Mouse (Mus musculus) ES-Bruce4 (cell line): Measurements from ENCODE around the gene D930048N14Rik. TPM values are rescaled to one million over a fixed set of nuclear protein-coding genes. Genes with fewer than 3 reads are reported as not detected.

Experiments
- H3K27ac ChIP-seq: 2 replicates; pipeline ENCODE4 v1.5.1; 2012; ENCODE audit warnings: low read length, inconsistent platforms; ENCODE audit not compliant: insufficient read depth
- H3K27me3 ChIP-seq: 2 replicates; pipeline ENCODE4 v1.6.1; 2012; ENCODE audit warnings: mild to moderate bottlenecking, low read length, inconsistent platforms; ENCODE audit not compliant: control insufficient read depth, poor library complexity, insufficient read depth, severe bottlenecking
- H3K36me3 ChIP-seq: 2 replicates; pipeline ENCODE4 v1.6.1; 2012; ENCODE audit warnings: inconsistent platforms, mild to moderate bottlenecking, low read length, moderate library complexity; ENCODE audit not compliant: control insufficient read depth, poor library complexity, insufficient read depth, severe bottlenecking
- H3K4me1 ChIP-seq: one replicate; pipeline ENCODE4 v1.8.1; 2011; ENCODE audit warnings: low read length; ENCODE audit not compliant: control insufficient read depth, insufficient read depth
- H3K4me3 ChIP-seq: 2 replicates; pipeline ENCODE4 v1.5.1; 2011; ENCODE audit warnings: low read depth, mild to moderate bottlenecking, low read length
- H3K9ac ChIP-seq: 2 replicates; pipeline ENCODE4 v1.6.1; 2012; ENCODE audit warnings: low read depth, mild to moderate bottlenecking, inconsistent platforms; ENCODE audit not compliant: poor library complexity, severe bottlenecking
- H3K9me3 ChIP-seq: replicated peaks from 2 replicates; pipeline ENCODE4 v1.6.1; 2012; ENCODE audit warnings: mild to moderate bottlenecking, low read length, inconsistent platforms; ENCODE audit not compliant: control insufficient read depth, poor library complexity, insufficient read depth, severe bottlenecking
- CTCF ChIP-seq: IDR thresholded peaks from one replicate; pipeline ENCODE4 v1.8.1; 2011; ENCODE audit warnings: low read depth, low read length
- EP300 ChIP-seq: IDR thresholded peaks from 2 replicates; pipeline ENCODE4 v1.6.1; 2011; ENCODE audit warnings: low read depth, low read length; ENCODE audit not compliant: insufficient read depth
- POLR2A ChIP-seq: IDR thresholded peaks from one replicate; pipeline ENCODE4 v1.8.1; 2011; ENCODE audit warnings: low read length; ENCODE audit not compliant: insufficient read depth
- polyA plus RNA-seq: library from polyadenylated mRNA; stranded (reverse); fragments of >200 nt; gene quantifications from 2 replicates; pipeline ENCODE4 v1.2.4, GENCODE M21; 2011; ENCODE audit warnings: low read depth; ENCODE audit not compliant: missing spikeins, insufficient read depth, insufficient read length

The D930048N14Rik gene
- polyA plus RNA-seq, 1 experiment, result 10.1 TPM

DNA sequence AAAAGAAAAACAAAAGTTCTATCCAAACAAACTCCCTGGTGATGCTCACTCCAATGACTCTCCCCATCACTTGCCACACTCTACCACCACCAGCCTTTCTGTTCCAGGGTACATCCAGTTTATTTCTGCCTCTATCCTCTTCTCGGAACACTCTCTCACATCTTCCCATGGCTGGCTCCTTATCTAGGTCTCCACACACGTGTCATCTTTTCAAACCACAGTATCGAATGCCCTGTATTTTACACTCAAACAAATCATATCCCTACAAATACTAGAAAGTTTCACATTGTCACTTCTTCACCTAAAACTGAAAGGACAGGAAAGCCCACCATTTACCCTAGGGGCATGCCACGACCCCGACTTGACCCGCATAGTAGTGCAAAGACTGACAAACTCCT lies 15.6 kb upstream of the D930048N14Rik start:
- Histone ChIP-seq H3K36me3 (0 out of 2 replicates have a peak, but pooled peaks cover 3% of the 10 kb centered on the region), H3K27me3 (no peaks in the 10 kb centered on the region), H3K9me3 (no peaks in the 10 kb centered on the region), H3K27ac (peak overlapping the region; percentile 88), H3K4me3 (peak overlapping the region; percentile 76), H3K4me1 (no peaks in the 10 kb centered on the region), H3K9ac (peak overlapping the region; percentile 87)
- TF ChIP-seq CTCF, result no peak
- TF ChIP-seq POLR2A, result no peak
- TF ChIP-seq EP300, result no peak

GRCm38 (mm10) chr11:51635525-51636322 lies 15.0 kb upstream of the D930048N14Rik start, which contains the start of gene Rmnd5b:
Gene Rmnd5b, minus strand, starts transcription at chr11:51635896.
- Histone ChIP-seq H3K4me3 (peak within 1 kb of the TSS; percentile 76), H3K9me3 (no peaks in the 10 kb centered on the region), H3K27me3 (no peaks in the 10 kb centered on the region), H3K9ac (peak within 1 kb of the TSS; percentile 87), H3K27ac (peak within 1 kb of the TSS; percentile 88), H3K36me3 (0 out of 2 replicates have a peak, but pooled peaks cover 3% of the 10 kb centered on the region), H3K4me1 (peaks cover 1% of the 10 kb centered on the region)
- TF ChIP-seq CTCF (no peak), EP300 (0 out of 2 replicates have a peak, but pooled peaks have one; percentile 40)

DNA sequence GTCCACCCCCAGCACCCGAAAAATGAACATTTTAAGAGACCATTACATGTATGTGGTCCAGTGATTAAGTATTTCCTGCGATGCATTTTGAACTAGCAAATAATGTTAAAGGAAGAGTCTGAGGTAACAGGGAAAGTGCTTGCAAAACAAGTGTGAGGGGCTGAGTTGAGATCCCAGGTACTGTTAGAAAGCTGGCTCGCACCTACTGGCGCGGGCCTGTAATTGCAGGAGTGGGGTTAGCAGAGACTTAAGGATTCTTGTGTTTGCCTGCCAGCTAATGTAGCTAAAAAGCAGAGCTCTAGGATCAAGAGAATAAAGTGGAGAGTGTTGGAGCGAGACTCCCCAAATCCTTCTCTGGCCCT lies 14.4 kb upstream of the D930048N14Rik start:
- peak overlapping the region; percentile 76 for H3K4me3 ChIP-seq
- H3K27ac ChIP-seq, result peak overlapping the region; percentile 88
- TF ChIP-seq EP300 (no peak), CTCF (peak; percentile 12)
- no peaks in the 10 kb centered on the region for H3K9me3 ChIP-seq
- H3K36me3 ChIP-seq, result 0 out of 2 replicates have a peak, but pooled peaks cover 3% of the 10 kb centered on the region
- H3K27me3 ChIP-seq, result no peaks in the 10 kb centered on the region
- peaks cover 5% of the 10 kb centered on the region for H3K4me1 ChIP-seq
- H3K9ac ChIP-seq, result peak overlapping the region; percentile 87

- Histone ChIP-seq H3K9ac (peak overlapping the region; percentile 30; the same call in 1 of the 2 replicates), H3K4me1 (peaks cover 5% of the 10 kb centered on the region), H3K4me3 (no peak overlapping the region), H3K27me3 (no peaks in the 10 kb centered on the region), H3K27ac (peak overlapping the region; percentile 98), H3K36me3 (peaks cover 7% of the 10 kb centered on the region), H3K9me3 (no peaks in the 10 kb centered on the region)
- TF ChIP-seq CTCF (no peak), EP300 (peak; percentile 99), POLR2A (no peak)
These were observed 12.8 kb upstream of the D930048N14Rik start for GRCm38 (mm10) chr11:51637971-51638414.

- Histone ChIP-seq H3K9ac (peak overlapping the region; percentile 30; the same call in 1 of the 2 replicates), H3K27ac (peak overlapping the region; percentile 98), H3K27me3 (no peaks in the 10 kb centered on the region), H3K4me3 (no peak overlapping the region), H3K4me1 (peaks cover 7% of the 10 kb centered on the region), H3K36me3 (peaks cover 7% of the 10 kb centered on the region), H3K9me3 (no peaks in the 10 kb centered on the region)
- no peak for TF ChIP-seq POLR2A
- no peak for TF ChIP-seq CTCF
- TF ChIP-seq EP300, result no peak
These were observed 12.3 kb upstream of the D930048N14Rik start for GRCm38 (mm10) chr11:51638497-51638896.

DNA sequence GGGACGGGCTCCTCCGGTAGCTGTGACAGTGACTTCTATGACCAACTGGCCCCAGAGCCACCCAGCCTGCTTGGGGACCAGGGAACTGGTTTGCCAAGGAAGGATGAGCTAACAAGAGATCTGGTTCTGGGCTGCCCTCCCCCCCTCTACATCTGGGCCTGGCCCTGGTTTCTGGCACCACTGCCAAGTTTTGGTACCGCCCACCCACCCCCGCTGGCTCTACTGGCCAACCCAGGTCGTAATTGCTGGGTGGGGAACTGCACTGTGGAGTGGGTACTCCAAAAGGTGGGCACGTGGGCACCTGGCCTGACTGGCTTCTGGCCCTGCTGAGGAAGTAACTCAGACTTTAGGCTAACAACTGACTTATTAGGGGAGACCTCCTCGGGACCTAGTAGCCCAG lies 10.0 kb upstream of the D930048N14Rik start:
- H3K27me3 ChIP-seq, result no peaks in the 10 kb centered on the region
- H3K4me3 ChIP-seq, result no peak overlapping the region
- H3K9me3 ChIP-seq, result no peaks in the 10 kb centered on the region
- no peak overlapping the region for H3K27ac ChIP-seq
- TF ChIP-seq EP300, result no peak
- no peak for TF ChIP-seq CTCF
- TF ChIP-seq POLR2A, result no peak
- peaks cover 21% of the 10 kb centered on the region for H3K36me3 ChIP-seq
- H3K4me1 ChIP-seq, result peaks cover 7% of the 10 kb centered on the region
- no peak overlapping the region for H3K9ac ChIP-seq
